Mouse (Mus musculus) liver, adult 2 months (tissue): ENCODE measurements around the gene Sntb2.

Source experiments
- CTCF ChIP-seq: fragments of 200-500 bp; IDR thresholded peaks from 2 replicates; pipeline ENCODE4 v1.5.1; 2011; ENCODE audit warnings: low read depth, low read length, control low read depth
- POLR2A ChIP-seq: fragments of 200-500 bp; IDR thresholded peaks from 2 replicates; pipeline ENCODE4 v1.6.1; 2011; ENCODE audit warnings: low read length, control low read depth; ENCODE audit not compliant: insufficient read depth; ENCODE audit errors: extremely low read depth

GRCm38 (mm10) chr8:106934226-106934977 lies 1.1 kb upstream of the Sntb2 start:
- no peak for TF ChIP-seq POLR2A
- no peak for TF ChIP-seq CTCF
